Comparison of ENCODE assay signal across 28 mouse cellular contexts in genomic region chr11:118627541-118627940, GRCm38 (mm10).
DNase-seq lines count a peak whose midpoint lies in the region; ATAC-seq and TF ChIP-seq lines count a peak whose summit lies in the region.
"Had no signal": no experiment of that assay in that cellular context is flagged by ENCODE, and none has a peak within 500 bp of the region (broad histone marks: within the 10 kb centered on the region; RNA-seq: fewer than 3 reads in every experiment).

No protein-coding gene starts in this region.

- peak; percentile 8 to 45 for DNase-seq in adrenal gland, adult (ENCODE audit: inconsistent age in 2 of 2, low spot score in 1 of 2)
- no peak for DNase-seq in adrenal gland, adult 8-10 months
- no peak for DNase-seq in left cerebral cortex, adult 2 months (ENCODE audit: extremely low spot score in 1 of 2, low spot score in 2 of 2)
- DNase-seq in left cerebral cortex, postnatal 25 days (ENCODE audit: low spot score in 2 of 2): no peak
- DNase-seq in hindbrain, embryonic 14.5 days (ENCODE audit: low spot score): no peak
- DNase-seq in gastrocnemius, postnatal 10 days: no peak
- no peak for DNase-seq in right cerebral cortex, postnatal 14 days
- DNase-seq: cerebellum, adult 11 months; cerebellum, adult 9-10 months; cerebellum, postnatal 36 days; heart, postnatal 14 days; kidney, adult 8-10 months; kidney, postnatal 4 days; layer of hippocampus, postnatal 36 days; liver; lung, adult 2 months; lung, postnatal 10 days; right cerebral cortex, adult 18-20 months; right cerebral cortex, postnatal 4 days; thymus, adult 2 months; thymus, postnatal 36 days had no signal

- H3K9me3 ChIP-seq in hindbrain, embryonic 14.5 days (ENCODE audit: control insufficient read depth, low read length): no peaks in the 10 kb centered on the region
- no peaks in the 10 kb centered on the region for H3K9me3 ChIP-seq in neural tube, embryonic 15.5 days (replicated peaks)
- H3K9me3 ChIP-seq: forebrain, embryonic 15.5 days; midbrain, embryonic 15.5 days had no signal

- no peak overlapping the region for H3K4me2 ChIP-seq in hindbrain, embryonic 14.5 days (replicated peaks)
- H3K4me2 ChIP-seq in neural tube, embryonic 15.5 days: no peak overlapping the region
- H3K4me2 ChIP-seq: forebrain, embryonic 15.5 days; midbrain, embryonic 15.5 days had no signal

- H3K36me3 ChIP-seq in hindbrain, embryonic 14.5 days (replicated peaks; ENCODE audit: control insufficient read depth, insufficient read depth): no peaks in the 10 kb centered on the region
- H3K36me3 ChIP-seq in neural tube, embryonic 15.5 days: no peaks in the 10 kb centered on the region
- H3K36me3 ChIP-seq: forebrain, embryonic 15.5 days; midbrain, embryonic 15.5 days had no signal

- 81% methylated on average over 5 of the region's 5 CpGs for WGBS in hindbrain, embryonic 14.5 days
- 73% methylated on average over 5 of the region's 5 CpGs for WGBS in neural tube, embryonic 15.5 days

- H3K27me3 ChIP-seq in hindbrain, embryonic 14.5 days (ENCODE audit: control insufficient read depth, insufficient read depth, low read length): no peaks in the 10 kb centered on the region
- H3K27me3 ChIP-seq in neural tube, embryonic 15.5 days (replicated peaks): no peaks in the 10 kb centered on the region
- H3K27me3 ChIP-seq: forebrain, embryonic 15.5 days; midbrain, embryonic 15.5 days had no signal

- no peak overlapping the region for H3K4me3 ChIP-seq in left cerebral cortex, adult 2 months
- H3K4me3 ChIP-seq in hindbrain, embryonic 14.5 days (replicated peaks; ENCODE audit: low read length): no peak overlapping the region
- no peak overlapping the region for H3K4me3 ChIP-seq in neural tube, embryonic 15.5 days (replicated peaks)
- H3K4me3 ChIP-seq: forebrain, embryonic 15.5 days; midbrain, embryonic 15.5 days had no signal

- intact Hi-C loops in left cerebral cortex, adult 2 months (cut with DNase I): loop anchor here (5.0 kb wide), 1 partner anchor 55 kb away; no protein-coding TSS in a partner anchor
- intact Hi-C loops in left cerebral cortex, postnatal 25 days (cut with DNase I): no loop called here

- ATAC-seq in hindbrain, embryonic 14.5 days (ENCODE audit: low FRiP score): no peak
- no peak for ATAC-seq in neural tube, embryonic 15.5 days (ENCODE audit: low FRiP score)
- ATAC-seq: forebrain, embryonic 15.5 days; intestine, embryonic 16.5 days; midbrain, embryonic 15.5 days had no signal

- peaks cover 10% of the 10 kb centered on the region; the same call in 1 of the 2 replicates for H3K4me1 ChIP-seq in hindbrain, embryonic 14.5 days (replicated peaks; ENCODE audit: control insufficient read depth, insufficient read depth, low read length)
- H3K4me1 ChIP-seq in neural tube, embryonic 15.5 days: peaks cover 37% of the 10 kb centered on the region
- H3K4me1 ChIP-seq: forebrain, embryonic 15.5 days had no signal

- peak overlapping the region; percentile 17; the same call in 1 of the 2 replicates for H3K9ac ChIP-seq in hindbrain, embryonic 14.5 days
- no peak overlapping the region for H3K9ac ChIP-seq in neural tube, embryonic 15.5 days (replicated peaks)
- H3K9ac ChIP-seq: forebrain, embryonic 15.5 days; liver, embryonic 14.5 days; midbrain, embryonic 15.5 days had no signal

- TF ChIP-seq CTCF in left cerebral cortex, adult 2 months (IDR thresholded peaks at IDR 0.05): no peak

- peak overlapping the region; percentile 40; the same call in 1 of the 2 replicates for H3K27ac ChIP-seq in left cerebral cortex, adult 2 months
- H3K27ac ChIP-seq in hindbrain, embryonic 14.5 days: no peak overlapping the region
- peak overlapping the region; percentile 64 for H3K27ac ChIP-seq in neural tube, embryonic 15.5 days (replicated peaks)
- H3K27ac ChIP-seq: forebrain, embryonic 15.5 days; kidney, postnatal 0 days; liver, embryonic 14.5 days; macrophage; midbrain, embryonic 15.5 days had no signal

Comparison
In these comparisons a context has a peak if more than half of its experiments do, and no peak if none do; other contexts are left out.
1. DNase-seq: peak in adrenal gland, adult (2 of 2); none in adrenal gland, adult 8-10 months (single experiment), left cerebral cortex, adult 2 months (0 of 2), left cerebral cortex, postnatal 25 days (0 of 2), hindbrain, embryonic 14.5 days (single experiment), gastrocnemius, postnatal 10 days (single experiment) and right cerebral cortex, postnatal 14 days (single experiment).